Mouse (Mus musculus) heart, embryonic 13.5 days (tissue): ENCODE results near the gene Col9a2. TPM values are rescaled to one million over a fixed set of nuclear protein-coding genes. Genes with fewer than 3 reads are reported as not detected.

Source experiments
- ATAC-seq: fragments of 200-750 bp; cut with Nextera tagmentation; 2 replicates; pipeline ENCODE4 v1.8.0; 2017; ENCODE audit warnings: moderate TSS enrichment; ENCODE audit not compliant: insufficient number of reproducible peaks, low FRiP score, low TSS enrichment; ENCODE audit errors: extremely low read depth
- H3K27ac ChIP-seq: fragments of 300-500 bp; sonication (generic); replicated peaks from 2 replicates; pipeline ENCODE4 v1.5.1; 2015; ENCODE audit warnings: moderate library complexity, mild to moderate bottlenecking, inconsistent platforms
- H3K27me3 ChIP-seq: fragments of 300-500 bp; sonication (generic); replicated peaks from 2 replicates; pipeline ENCODE4 v1.6.1; 2015; ENCODE audit warnings: mild to moderate bottlenecking, inconsistent platforms
- H3K36me3 ChIP-seq: fragments of 300-500 bp; sonication (generic); 2 replicates; pipeline ENCODE4 v1.6.1; 2015; ENCODE audit warnings: mild to moderate bottlenecking, inconsistent platforms
- H3K4me1 ChIP-seq: fragments of 300-500 bp; sonication (generic); 2 replicates; pipeline ENCODE4 v1.6.1; 2015; ENCODE audit warnings: inconsistent platforms
- H3K4me2 ChIP-seq: fragments of 300-500 bp; sonication (generic); 2 replicates; pipeline ENCODE4 v1.6.1; 2015; ENCODE audit warnings: inconsistent platforms, mild to moderate bottlenecking, moderate library complexity
- H3K4me3 ChIP-seq: fragments of 300-500 bp; sonication (generic); 2 replicates; pipeline ENCODE4 v1.5.1; 2015; ENCODE audit warnings: moderate library complexity, mild to moderate bottlenecking, inconsistent platforms
- H3K9ac ChIP-seq: fragments of 300-500 bp; sonication (generic); 2 replicates; pipeline ENCODE4 v1.6.1; 2015; ENCODE audit warnings: inconsistent platforms, mild to moderate bottlenecking, moderate library complexity
- H3K9me3 ChIP-seq: fragments of 300-500 bp; sonication (generic); 2 replicates; pipeline ENCODE4 v1.6.1; 2016; ENCODE audit warnings: inconsistent platforms
- WGBS: fragments of 180-500 bp; shearing (Covaris S2); methylation state at CpG from one replicate; pipeline ENCODE4 v1.1.7; 2015; ENCODE audit warnings: mixed read lengths; 5-methylcytosine and 5-hydroxymethylcytosine counted together
- polyA plus RNA-seq: library from polyadenylated mRNA; unstranded; fragments of >200 nt; fragmentation: Nextera tagmentation; extraction: Ambion mirVana; gene quantifications from 2 replicates; pipeline ENCODE4 v1.2.1, GENCODE M21; 2015

The Col9a2 gene
- polyA plus RNA-seq, 1 experiment from 2014 or later, result 7.9 TPM

- H3K9me3 ChIP-seq, result no peaks in the 10 kb centered on the region
- H3K4me2 ChIP-seq, result no peak overlapping the region
- H3K4me3 ChIP-seq, result no peak overlapping the region
- no peak overlapping the region for H3K9ac ChIP-seq
- no peak for ATAC-seq
- H3K27ac ChIP-seq, result no peak overlapping the region
- peaks cover 86% of the 10 kb centered on the region for H3K36me3 ChIP-seq
- H3K4me1 ChIP-seq, result no peaks in the 10 kb centered on the region
- H3K27me3 ChIP-seq, result no peaks in the 10 kb centered on the region
- WGBS, result 82% methylated on average over 4 of the region's 4 CpGs
These were observed 51.0 kb downstream of the Col9a2 start for GRCm38 (mm10) chr4:121090211-121090610.

- peaks cover 27% of the 10 kb centered on the region for H3K36me3 ChIP-seq
- H3K4me2 ChIP-seq, result peak within 1 kb of the TSS; percentile 88
- H3K9me3 ChIP-seq, result no peaks in the 10 kb centered on the region
- WGBS, result under 1% methylated on average over 39 of the region's 39 CpGs
- H3K27me3 ChIP-seq, result no peaks in the 10 kb centered on the region
- peak within 1 kb of the TSS; percentile 73 for H3K27ac ChIP-seq
- peak within 1 kb of the TSS; percentile 91 for H3K4me3 ChIP-seq
- peaks cover 16% of the 10 kb centered on the region for H3K4me1 ChIP-seq
- ATAC-seq, result no peak; the same call in none of the 2 replicates
- H3K9ac ChIP-seq, result peak within 1 kb of the TSS; percentile 90
These were observed 58.6 kb downstream of the Col9a2 start, which contains the start of gene Zmpste24 for GRCm38 (mm10) chr4:121097650-121098378. Zmpste24 (minus strand) TSS chr4:121098241.

DNA sequence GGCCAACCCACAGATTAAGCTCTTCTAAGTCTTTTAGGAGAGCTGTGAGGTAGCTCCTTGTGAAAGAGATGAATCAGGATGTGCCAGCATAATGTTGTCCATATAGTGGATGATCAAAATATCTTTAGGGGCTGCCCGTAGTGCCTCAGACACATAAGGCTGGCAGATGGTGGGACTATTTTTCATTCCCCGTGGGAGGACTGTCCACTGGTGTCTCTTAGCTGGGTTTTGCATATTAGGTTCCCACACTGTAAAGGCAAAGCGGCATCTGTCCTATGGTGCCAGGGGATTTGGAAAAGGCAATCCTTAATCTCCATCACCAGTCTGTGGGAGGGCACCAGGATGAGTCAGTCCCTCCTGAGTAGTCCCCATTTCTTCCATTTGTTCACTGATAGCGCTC, 64.1 kb downstream of the Col9a2 start:
- H3K4me3 ChIP-seq, result no peak overlapping the region
- H3K27ac ChIP-seq, result no peak overlapping the region
- H3K27me3 ChIP-seq, result no peaks in the 10 kb centered on the region
- H3K4me2 ChIP-seq, result no peak overlapping the region
- H3K4me1 ChIP-seq, result peaks cover 2% of the 10 kb centered on the region
- ATAC-seq, result no peak
- WGBS, result 71% methylated on average over 4 of the region's 4 CpGs
- H3K9me3 ChIP-seq, result no peaks in the 10 kb centered on the region
- H3K9ac ChIP-seq, result no peak overlapping the region
- H3K36me3 ChIP-seq, result no peaks in the 10 kb centered on the region

Other genes starting within 250 kb of the Col9a2 start
- gene Nfyc, start 207.8 kb upstream of the Col9a2 start, polyA plus RNA-seq, result 95.8 and 97.4 TPM in 2 replicates
- 0.51 and 0.60 TPM in 2 replicates for gene Rims3, start 184.6 kb upstream of the Col9a2 start, polyA plus RNA-seq
- 10.4 and 11.9 TPM in 2 replicates for gene Exo5, start 114.4 kb upstream of the Col9a2 start, polyA plus RNA-seq
- gene Zfp69, start 87.7 kb upstream of the Col9a2 start, polyA plus RNA-seq, result 13.7 and 13.8 TPM in 2 replicates
- 11.5 and 12.3 TPM in 2 replicates for gene Smap2, start 22.1 kb upstream of the Col9a2 start, polyA plus RNA-seq
- 22.2 and 22.6 TPM in 2 replicates for gene Zmpste24, start 58.9 kb downstream of the Col9a2 start, polyA plus RNA-seq
- gene Tmco2, start 69.8 kb downstream of the Col9a2 start, polyA plus RNA-seq, result not detected in 2 replicates
- gene Rlf, start 175.7 kb downstream of the Col9a2 start, polyA plus RNA-seq, result 16.1 and 16.8 TPM in 2 replicates